Mouse (Mus musculus): Measurements from ENCODE around the gene Cwc27. TPM values are rescaled to one million over a fixed set of nuclear protein-coding genes. Genes with fewer than 3 reads are reported as not detected.

The Cwc27 gene
- polyA plus RNA-seq, 2 experiments = 14.9 to 24.4 TPM

DNA sequence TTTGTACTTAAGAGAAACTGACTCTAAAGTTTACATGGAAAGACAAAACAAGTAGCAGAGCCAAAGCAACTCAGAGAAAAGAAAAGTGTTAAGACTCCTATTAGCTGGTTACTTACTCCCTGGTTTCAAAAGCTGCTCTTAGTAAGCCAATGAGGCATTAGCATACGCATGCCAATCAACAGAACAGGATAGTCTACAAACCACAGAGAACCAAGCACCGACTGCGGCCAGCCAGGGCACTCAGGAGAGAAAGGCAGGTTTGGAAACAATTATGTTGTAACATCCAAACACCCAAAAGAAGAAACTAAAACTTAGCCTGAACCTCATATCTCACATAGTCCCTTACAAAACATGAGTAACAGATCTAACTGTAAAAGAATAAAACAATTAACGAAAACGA is 166.8 kb downstream of the Cwc27 start:
- H3K4me3 ChIP-seq (replicated peaks; ENCODE audit: low read length) = no peak overlapping the region

DNA sequence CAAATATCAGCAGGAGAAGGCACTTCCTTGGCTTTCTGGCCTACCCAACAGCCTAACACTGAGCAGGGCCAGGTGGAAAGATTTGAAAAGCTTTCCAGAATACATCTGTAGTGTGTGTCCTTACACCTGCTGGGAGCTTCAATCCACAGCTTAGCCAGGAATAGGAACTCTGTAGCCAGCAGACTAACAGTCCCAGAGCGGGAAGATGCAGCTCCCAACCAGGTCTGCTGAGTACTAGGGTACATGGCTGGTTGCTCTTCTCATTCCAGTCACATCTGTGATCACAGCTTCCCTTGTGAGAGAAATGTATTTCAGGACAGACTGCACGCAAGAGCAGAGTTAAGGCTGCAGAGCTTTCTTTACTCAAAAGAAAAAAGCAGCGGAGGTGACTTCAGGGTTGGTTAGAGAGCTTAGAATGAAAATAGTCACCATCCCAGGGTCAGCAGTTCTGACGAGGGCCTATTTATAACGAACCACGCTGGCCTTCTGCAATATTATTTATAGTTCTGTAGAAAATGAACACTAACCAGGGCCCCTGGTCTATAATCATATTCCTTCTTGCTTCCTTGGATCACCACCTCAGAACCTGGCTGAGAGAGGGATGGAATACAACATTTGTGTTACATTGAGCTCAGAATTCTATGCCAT is 171.0 kb downstream of the Cwc27 start:
- ATAC-seq (ENCODE audit: low FRiP score, low read depth) = no peak
- no peak for TF ChIP-seq POLR2A (IDR thresholded peaks at IDR 0.05; ENCODE audit: borderline replicate concordance, extremely low read depth, insufficient read depth, insufficient read length)
- H3K27me3 ChIP-seq (ENCODE audit: control insufficient read depth, insufficient read depth, low read length) = no peaks in the 10 kb centered on the region
- 84% methylated on average over 6 of the region's 6 CpGs for WGBS
- H3K4me1 ChIP-seq (ENCODE audit: control insufficient read depth, insufficient read depth, low read length) = no peaks in the 10 kb centered on the region
- H3K36me3 ChIP-seq (ENCODE audit: control insufficient read depth, insufficient read depth, low read length) = no peaks in the 10 kb centered on the region
- no peak for DNase-seq (ENCODE audit: low spot score)
- H3K27ac ChIP-seq (replicated peaks; ENCODE audit: low read depth, low read length) = no peak overlapping the region
- H3K4me2 ChIP-seq (replicated peaks; ENCODE audit: low read depth, low read length, severe bottlenecking) = no peak overlapping the region
- H3K4me3 ChIP-seq (replicated peaks; ENCODE audit: low read length) = no peak overlapping the region
- no peaks in the 10 kb centered on the region for H3K9me3 ChIP-seq (ENCODE audit: control insufficient read depth, low read length)
- no peak overlapping the region for H3K9ac ChIP-seq (ENCODE audit: low read depth, low read length, severe bottlenecking)

More for the DNA sequence above, 166.8 kb downstream of the Cwc27 start:
- WGBS = 66% methylated on average over 5 of the region's 5 CpGs
- H3K4me1 ChIP-seq (ENCODE audit: control insufficient read depth, insufficient read depth, low read length) = peaks cover 3% of the 10 kb centered on the region; the same call in 1 of the 2 replicates
- H3K27ac ChIP-seq (replicated peaks; ENCODE audit: low read depth, low read length) = no peak overlapping the region
- no peak for TF ChIP-seq POLR2A (IDR thresholded peaks at IDR 0.05; ENCODE audit: borderline replicate concordance, extremely low read depth, insufficient read depth, insufficient read length)
- no peaks in the 10 kb centered on the region for H3K9me3 ChIP-seq (ENCODE audit: control insufficient read depth, low read length)
- H3K36me3 ChIP-seq (ENCODE audit: control insufficient read depth, insufficient read depth, low read length) = no peaks in the 10 kb centered on the region
- H3K9ac ChIP-seq (ENCODE audit: low read depth, low read length, severe bottlenecking) = no peak overlapping the region
- no peak for DNase-seq (ENCODE audit: low spot score)
- H3K27me3 ChIP-seq (ENCODE audit: control insufficient read depth, insufficient read depth, low read length) = no peaks in the 10 kb centered on the region
- ATAC-seq (ENCODE audit: low FRiP score, low read depth) = no peak
- no peak overlapping the region for H3K4me2 ChIP-seq (replicated peaks; ENCODE audit: low read depth, low read length, severe bottlenecking)

DNA sequence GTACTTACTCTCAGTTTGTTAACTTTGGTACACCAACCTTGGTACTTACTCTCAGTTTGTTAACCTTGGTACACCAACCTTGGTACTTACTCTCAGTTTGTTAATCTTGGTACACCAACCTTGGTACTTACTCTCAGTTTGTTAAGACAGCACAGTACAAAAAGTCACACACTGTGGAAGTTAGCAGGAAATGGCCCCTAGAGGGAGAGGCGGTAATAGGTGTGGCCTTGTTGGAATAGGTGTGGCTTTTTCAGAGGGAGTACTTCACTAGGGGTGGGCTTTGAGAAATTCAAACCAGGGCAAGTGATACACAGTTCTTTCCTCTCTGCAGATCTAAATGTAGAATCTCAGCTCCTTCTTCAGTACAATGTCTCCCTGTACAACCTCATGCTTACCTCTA is 172.8 kb downstream of the Cwc27 start:
- no peak for TF ChIP-seq POLR2A (IDR thresholded peaks at IDR 0.05; ENCODE audit: borderline replicate concordance, extremely low read depth, insufficient read depth, insufficient read length)
- Histone ChIP-seq H3K9ac (ENCODE audit: low read depth, low read length, severe bottlenecking) (no peak overlapping the region), H3K9me3 (ENCODE audit: control insufficient read depth, low read length) (no peaks in the 10 kb centered on the region), H3K4me1 (ENCODE audit: control insufficient read depth, insufficient read depth, low read length) (no peaks in the 10 kb centered on the region), H3K27ac (replicated peaks; ENCODE audit: low read depth, low read length) (no peak overlapping the region), H3K4me2 (replicated peaks; ENCODE audit: low read depth, low read length, severe bottlenecking) (no peak overlapping the region), H3K27me3 (ENCODE audit: control insufficient read depth, insufficient read depth, low read length) (no peaks in the 10 kb centered on the region), H3K36me3 (ENCODE audit: control insufficient read depth, insufficient read depth, low read length) (no peaks in the 10 kb centered on the region), H3K4me3 (replicated peaks; ENCODE audit: low read length) (no peak overlapping the region)
- DNase-seq (ENCODE audit: low spot score) (no peak), ATAC-seq (ENCODE audit: low FRiP score, low read depth) (no peak)
- 70% methylated on average over 1 of the region's 1 CpGs for WGBS

DNA sequence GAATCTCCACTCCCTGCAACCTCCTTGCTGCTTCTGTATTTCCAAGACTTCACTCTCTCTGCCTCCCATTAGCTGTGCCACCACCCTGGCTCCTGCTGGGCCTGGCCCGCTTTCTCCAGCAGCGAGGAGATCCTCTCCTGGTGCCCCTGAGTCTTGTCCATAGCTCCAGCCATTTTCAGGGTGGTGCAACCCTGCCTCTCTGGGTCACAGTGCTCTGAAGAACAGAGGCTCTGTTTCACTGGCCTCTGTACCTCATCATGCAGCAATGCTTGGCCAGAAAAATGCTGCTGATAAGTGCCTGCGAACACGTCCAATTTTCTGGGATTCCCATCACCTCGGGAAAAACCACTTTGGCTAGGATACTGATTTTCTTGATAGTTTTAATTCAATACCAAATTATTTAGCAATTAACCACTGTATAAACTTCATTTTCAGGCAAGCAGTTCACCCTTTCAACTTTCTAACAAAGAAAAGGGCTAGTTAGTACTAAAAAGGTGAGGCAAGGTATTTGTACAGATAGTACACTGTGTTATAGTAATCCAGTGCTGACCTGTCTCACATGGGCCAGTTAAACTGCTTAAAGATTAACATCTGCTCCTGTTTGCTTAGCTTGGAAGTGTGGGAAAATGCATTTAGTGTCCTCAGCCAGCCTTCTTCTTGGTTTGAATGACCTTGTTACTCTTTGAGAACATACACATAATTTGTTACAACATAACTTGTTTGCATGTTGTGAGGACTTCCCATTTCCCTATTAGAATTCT is 176.1 kb downstream of the Cwc27 start:
- H3K9ac ChIP-seq (ENCODE audit: low read depth, low read length, severe bottlenecking) = no peak overlapping the region
- no peak overlapping the region for H3K4me3 ChIP-seq (replicated peaks; ENCODE audit: low read length)
- H3K4me2 ChIP-seq (replicated peaks; ENCODE audit: low read depth, low read length, severe bottlenecking) = no peak overlapping the region
- no peaks in the 10 kb centered on the region for H3K27me3 ChIP-seq (ENCODE audit: control insufficient read depth, insufficient read depth, low read length)
- H3K27ac ChIP-seq (replicated peaks; ENCODE audit: low read depth, low read length) = no peak overlapping the region
- H3K9me3 ChIP-seq (ENCODE audit: control insufficient read depth, low read length) = no peaks in the 10 kb centered on the region
- TF ChIP-seq POLR2A (IDR thresholded peaks at IDR 0.05; ENCODE audit: borderline replicate concordance, extremely low read depth, insufficient read depth, insufficient read length) = no peak
- no peak for ATAC-seq (ENCODE audit: low FRiP score, low read depth)
- H3K36me3 ChIP-seq (ENCODE audit: control insufficient read depth, insufficient read depth, low read length) = no peaks in the 10 kb centered on the region
- DNase-seq (ENCODE audit: low spot score) = no peak
- 71% methylated on average over 5 of the region's 5 CpGs for WGBS
- no peaks in the 10 kb centered on the region for H3K4me1 ChIP-seq (ENCODE audit: control insufficient read depth, insufficient read depth, low read length)

DNA sequence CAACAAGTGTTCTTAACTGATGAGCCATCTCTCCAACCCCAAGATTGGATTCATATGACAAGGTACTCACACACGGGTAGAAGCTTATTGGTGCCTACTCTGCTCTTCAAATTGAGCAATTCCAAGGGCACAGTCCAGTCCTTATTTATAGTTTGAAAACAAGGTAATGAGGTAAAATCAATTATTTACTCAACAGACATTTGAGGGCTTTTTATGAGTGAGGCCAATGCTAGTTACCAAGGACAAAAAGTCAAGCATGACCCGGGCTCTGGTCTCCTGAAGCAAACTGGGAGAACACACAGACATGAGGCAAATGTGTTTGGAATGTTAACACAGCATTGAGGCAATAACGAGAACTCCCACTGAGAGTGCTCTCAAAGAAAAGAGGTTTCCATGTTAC is 178.0 kb downstream of the Cwc27 start:
- WGBS = 65% methylated on average over 3 of the region's 3 CpGs
- Histone ChIP-seq H3K4me3 (replicated peaks; ENCODE audit: low read length) (no peak overlapping the region), H3K36me3 (ENCODE audit: control insufficient read depth, insufficient read depth, low read length) (no peaks in the 10 kb centered on the region), H3K27ac (replicated peaks; ENCODE audit: low read depth, low read length) (no peak overlapping the region), H3K9ac (ENCODE audit: low read depth, low read length, severe bottlenecking) (no peak overlapping the region), H3K4me1 (ENCODE audit: control insufficient read depth, insufficient read depth, low read length) (no peaks in the 10 kb centered on the region), H3K9me3 (ENCODE audit: control insufficient read depth, low read length) (no peaks in the 10 kb centered on the region), H3K27me3 (ENCODE audit: control insufficient read depth, insufficient read depth, low read length) (no peaks in the 10 kb centered on the region), H3K4me2 (replicated peaks; ENCODE audit: low read depth, low read length, severe bottlenecking) (no peak overlapping the region)
- no peak for ATAC-seq (ENCODE audit: low FRiP score, low read depth)
- no peak for TF ChIP-seq POLR2A (IDR thresholded peaks at IDR 0.05; ENCODE audit: borderline replicate concordance, extremely low read depth, insufficient read depth, insufficient read length)
- no peak for DNase-seq (ENCODE audit: low spot score)
